Mouse (Mus musculus) macrophage (primary cell): ENCODE measurements around the gene Mettl22. TPM values are rescaled to one million over a fixed set of nuclear protein-coding genes. Genes with fewer than 3 reads are reported as not detected.

ENCODE experiments used
- H3K27ac ChIP-seq: fragments of 350-480 bp; formaldehyde crosslinking; 2 replicates; pipeline ENCODE4 v1.9.0; 2021
- H3K36me3 ChIP-seq: fragments of 350-480 bp; formaldehyde crosslinking; 2 replicates; pipeline ENCODE4 v1.9.0; 2021; ENCODE audit errors: inconsistent target
- H3K4me3 ChIP-seq: fragments of 350-480 bp; formaldehyde crosslinking; 2 replicates; pipeline ENCODE4 v1.9.0; 2021; ENCODE audit errors: inconsistent target
- H3K79me2 ChIP-seq: fragments of 350-480 bp; formaldehyde crosslinking; 2 replicates; pipeline ENCODE4 v1.9.0; 2021; ENCODE audit errors: inconsistent target
- WGBS: methylation state at CpG from one replicate; pipeline ENCODE4 v1.1.7; 2026; ENCODE audit warnings: inconsistent platforms; ENCODE audit not compliant: missing documents; 5-methylcytosine and 5-hydroxymethylcytosine counted together
- polyA plus RNA-seq: library from polyadenylated mRNA; stranded (reverse); fragments of 250-400 nt; gene quantifications from 3 replicates; pipeline ENCODE4 v1.2.4, GENCODE M21; 2018; ENCODE audit warnings: inconsistent platforms
- total RNA-seq, 78 experiments: library from RNA; depleted of rRNA; stranded (reverse); fragments of 250-400 nt; gene quantifications; 1 replicate in 9 of 78; 2 replicates in 24 of 78; 3 replicates in 43 of 78; 4 replicates in 2 of 78; pipeline ENCODE4 v1.2.4; 2018; ENCODE audit warnings: inconsistent platforms in 56 of 78

Gene Mettl22
- total RNA-seq (2018; cell fraction: chromatin; rRNA removed) = 10 to 100 TPM in 20 of 26 experiments, 1 to 10 TPM in 6; 4.7 to 34.0 (median 16.7) TPM
- total RNA-seq (2018; cell fraction: cytosol; rRNA removed) = 1 to 10 TPM; 2.7 to 7.9 (median 5.0) TPM
- total RNA-seq (2018; cell fraction: nucleus; rRNA removed) = 10 to 100 TPM in 13 of 26 experiments, 1 to 10 TPM in 13; 2.5 to 28.9 (median 9.9) TPM
- 3.4 to 6.3 TPM (median 5.4 TPM) in 3 replicates for polyA plus RNA-seq

GRCm38 (mm10) chr16:8470603-8471481, at the start of gene Mettl22:
Mettl22 (plus strand) TSS chr16:8470788.
- H3K27ac ChIP-seq = peak within 1 kb of the TSS; percentile 57
- H3K79me2 ChIP-seq = no peaks in the 10 kb centered on the region
- H3K36me3 ChIP-seq = no peaks in the 10 kb centered on the region
- peak within 1 kb of the TSS; percentile 69 for H3K4me3 ChIP-seq
- WGBS = 3% methylated on average over 48 of the region's 48 CpGs

GRCm38 (mm10) chr16:8420842-8421241, 49.7 kb upstream of the Mettl22 start:
- no peak overlapping the region for H3K27ac ChIP-seq
- no peak overlapping the region for H3K4me3 ChIP-seq
- no peaks in the 10 kb centered on the region for H3K36me3 ChIP-seq
- 97% methylated on average over 4 of the region's 4 CpGs for WGBS
- H3K79me2 ChIP-seq = no peaks in the 10 kb centered on the region

GRCm38 (mm10) chr16:8423626-8424114, 46.9 kb upstream of the Mettl22 start:
- no peaks in the 10 kb centered on the region for H3K79me2 ChIP-seq
- H3K36me3 ChIP-seq = no peaks in the 10 kb centered on the region
- no peak overlapping the region for H3K27ac ChIP-seq
- 50% methylated on average over 7 of the region's 7 CpGs for WGBS
- no peak overlapping the region for H3K4me3 ChIP-seq

- 8% methylated on average over 42 of the region's 43 CpGs for WGBS
- Histone ChIP-seq H3K27ac (no peak overlapping the region), H3K79me2 (no peaks in the 10 kb centered on the region), H3K4me3 (no peak overlapping the region), H3K36me3 (no peaks in the 10 kb centered on the region)
These were observed 46.2 kb upstream of the Mettl22 start for GRCm38 (mm10) chr16:8424161-8424970.

- Histone ChIP-seq H3K36me3 (no peaks in the 10 kb centered on the region), H3K79me2 (no peaks in the 10 kb centered on the region), H3K27ac (no peak within 1 kb of the TSS), H3K4me3 (no peak within 1 kb of the TSS)
- WGBS = 4% methylated on average over 16 of the region's 16 CpGs
These were observed 45.6 kb upstream of the Mettl22 start, which contains the start of gene Tmem114 for GRCm38 (mm10) chr16:8424971-8425330. Tmem114 (minus strand) TSS chr16:8425136.

GRCm38 (mm10) chr16:8425736-8426135, 44.9 kb upstream of the Mettl22 start:
- H3K79me2 ChIP-seq = no peaks in the 10 kb centered on the region
- no peaks in the 10 kb centered on the region for H3K36me3 ChIP-seq
- no peak overlapping the region for H3K27ac ChIP-seq
- no peak overlapping the region for H3K4me3 ChIP-seq
- 82% methylated on average over 5 of the region's 5 CpGs for WGBS

GRCm38 (mm10) chr16:8429531-8429930, 41.1 kb upstream of the Mettl22 start:
- no peaks in the 10 kb centered on the region for H3K36me3 ChIP-seq

GRCm38 (mm10) chr16:8432616-8433015, 38.0 kb upstream of the Mettl22 start:
- Histone ChIP-seq H3K36me3 (no peaks in the 10 kb centered on the region), H3K27ac (no peak overlapping the region), H3K4me3 (no peak overlapping the region), H3K79me2 (no peaks in the 10 kb centered on the region)
- 97% methylated on average over 3 of the region's 3 CpGs for WGBS

More at GRCm38 (mm10) chr16:8429531-8429930, 41.1 kb upstream of the Mettl22 start:
- Histone ChIP-seq H3K4me3 (no peak overlapping the region), H3K79me2 (no peaks in the 10 kb centered on the region), H3K27ac (no peak overlapping the region)
- WGBS = 93% methylated on average over 3 of the region's 4 CpGs

GRCm38 (mm10) chr16:8444911-8445310, 25.7 kb upstream of the Mettl22 start:
- no peaks in the 10 kb centered on the region for H3K36me3 ChIP-seq
- H3K27ac ChIP-seq = no peak overlapping the region
- H3K4me3 ChIP-seq = no peak overlapping the region
- no peaks in the 10 kb centered on the region for H3K79me2 ChIP-seq
- 82% methylated on average over 7 of the region's 7 CpGs for WGBS

- Histone ChIP-seq H3K4me3 (no peak overlapping the region), H3K27ac (no peak overlapping the region), H3K36me3 (no peaks in the 10 kb centered on the region), H3K79me2 (no peaks in the 10 kb centered on the region)
- 80% methylated on average over 6 of the region's 6 CpGs for WGBS
These were observed 24.3 kb upstream of the Mettl22 start for GRCm38 (mm10) chr16:8446256-8446655.

GRCm38 (mm10) chr16:8453301-8453700, 17.3 kb upstream of the Mettl22 start:
- Histone ChIP-seq H3K27ac (no peak overlapping the region), H3K36me3 (no peaks in the 10 kb centered on the region), H3K79me2 (no peaks in the 10 kb centered on the region), H3K4me3 (no peak overlapping the region)
- WGBS = 100% methylated on average over 2 of the region's 2 CpGs

GRCm38 (mm10) chr16:8455221-8455620, 15.4 kb upstream of the Mettl22 start:
- Histone ChIP-seq H3K79me2 (no peaks in the 10 kb centered on the region), H3K36me3 (no peaks in the 10 kb centered on the region), H3K4me3 (no peak overlapping the region), H3K27ac (no peak overlapping the region)
- 16% methylated on average over 2 of the region's 2 CpGs for WGBS

GRCm38 (mm10) chr16:8458391-8458790, 12.2 kb upstream of the Mettl22 start:
- 96% methylated on average over 4 of the region's 4 CpGs for WGBS

GRCm38 (mm10) chr16:8459098-8459497, 11.5 kb upstream of the Mettl22 start:
- WGBS = 31% methylated on average over 4 of the region's 6 CpGs
- no peak overlapping the region for H3K27ac ChIP-seq
- H3K4me3 ChIP-seq = no peak overlapping the region
- no peaks in the 10 kb centered on the region for H3K36me3 ChIP-seq
- H3K79me2 ChIP-seq = no peaks in the 10 kb centered on the region

More at GRCm38 (mm10) chr16:8458391-8458790, 12.2 kb upstream of the Mettl22 start:
- H3K27ac ChIP-seq = no peak overlapping the region
- no peak overlapping the region for H3K4me3 ChIP-seq
- no peaks in the 10 kb centered on the region for H3K36me3 ChIP-seq
- no peaks in the 10 kb centered on the region for H3K79me2 ChIP-seq
